Mouse (Mus musculus) stomach, embryonic 16.5 days (tissue): ENCODE results near the gene Plpp1. TPM values are rescaled to one million over a fixed set of nuclear protein-coding genes. Genes with fewer than 3 reads are reported as not detected.

Experiments
- ATAC-seq: fragments of 200-750 bp; cut with Nextera tagmentation; 2 replicates; pipeline ENCODE4 v1.8.0; 2017; ENCODE audit warnings: moderate number of reproducible peaks, moderate TSS enrichment; ENCODE audit not compliant: insufficient read depth, low FRiP score
- H3K27ac ChIP-seq: fragments of 300-500 bp; sonication (generic); 2 replicates; pipeline ENCODE4 v1.5.1; 2014; ENCODE audit warnings: low read length
- H3K27me3 ChIP-seq: fragments of 300-500 bp; sonication (generic); 2 replicates; pipeline ENCODE4 v1.6.1; 2014; ENCODE audit warnings: low read length, control low read depth, mixed read lengths; ENCODE audit not compliant: control insufficient read depth, insufficient read depth
- H3K36me3 ChIP-seq: fragments of 300-500 bp; sonication (generic); 2 replicates; pipeline ENCODE4 v1.6.1; 2014; ENCODE audit warnings: low read length; ENCODE audit not compliant: control insufficient read depth, insufficient read depth
- H3K4me1 ChIP-seq: fragments of 300-500 bp; sonication (generic); 2 replicates; pipeline ENCODE4 v1.6.1; 2014; ENCODE audit warnings: low read length, control low read depth, mixed read lengths; ENCODE audit not compliant: control insufficient read depth, insufficient read depth
- H3K4me2 ChIP-seq: fragments of 300-500 bp; sonication (generic); 2 replicates; pipeline ENCODE4 v1.6.1; 2014; ENCODE audit warnings: low read depth, low read length, mixed read lengths
- H3K4me3 ChIP-seq: fragments of 300-500 bp; sonication (generic); replicated peaks from 2 replicates; pipeline ENCODE4 v1.5.1; 2014; ENCODE audit warnings: mild to moderate bottlenecking, low read length
- H3K9ac ChIP-seq: fragments of 300-500 bp; sonication (generic); 2 replicates; pipeline ENCODE4 v1.6.1; 2014; ENCODE audit warnings: low read length
- H3K9me3 ChIP-seq: fragments of 300-500 bp; sonication (generic); replicated peaks from 2 replicates; pipeline ENCODE4 v1.6.1; 2016; ENCODE audit warnings: low read length, control low read depth; ENCODE audit not compliant: control insufficient read depth
- WGBS: fragments of 180-500 bp; shearing (Covaris S2); extraction: QIAGEN DNeasy Blood & Tissue Kit; methylation state at CpG from one replicate; pipeline ENCODE4 v1.1.7; 2014; 5-methylcytosine and 5-hydroxymethylcytosine counted together
- polyA plus RNA-seq: library from polyadenylated mRNA; unstranded; fragments of >200 nt; fragmentation: Nextera tagmentation; extraction: Ambion mirVana; gene quantifications from 2 replicates; pipeline ENCODE4 v1.2.1, GENCODE M21; 2015

The Plpp1 gene
- 117 and 120 TPM in 2 replicates for polyA plus RNA-seq

- H3K27ac ChIP-seq, result peak within 1 kb of the TSS; percentile 98
- peak; percentile 99 for ATAC-seq
- WGBS, result 0% methylated on average over 74 of the region's 83 CpGs
Observed at GRCm38 (mm10) chr13:112800597-112801380, at the start of gene Plpp1. Plpp1 (plus strand) TSS chr13:112800792.

GRCm38 (mm10) chr13:112751454-112752308 is 48.9 kb upstream of the Plpp1 start:
- Histone ChIP-seq H3K9me3 (no peaks in the 10 kb centered on the region), H3K27me3 (no peaks in the 10 kb centered on the region), H3K4me2 (peak overlapping the region; percentile 52), H3K36me3 (no peaks in the 10 kb centered on the region), H3K27ac (peak overlapping the region; percentile 92), H3K4me1 (peaks cover 41% of the 10 kb centered on the region), H3K4me3 (peak overlapping the region; percentile 15; the same call in 1 of the 2 replicates), H3K9ac (peak overlapping the region; percentile 44)
- ATAC-seq, result peak; percentile 61
- WGBS, result 17% methylated on average over 18 of the region's 18 CpGs

More at GRCm38 (mm10) chr13:112800597-112801380, at the start of gene Plpp1:
- Histone ChIP-seq H3K27me3 (no peaks in the 10 kb centered on the region), H3K9me3 (no peaks in the 10 kb centered on the region), H3K4me3 (peak within 1 kb of the TSS; percentile 90), H3K9ac (peak within 1 kb of the TSS; percentile 92), H3K4me2 (peak within 1 kb of the TSS; percentile 55), H3K4me1 (peaks cover 12% of the 10 kb centered on the region), H3K36me3 (peaks cover 5% of the 10 kb centered on the region)

- no peak overlapping the region; the same call in 1 of the 2 replicates for H3K9ac ChIP-seq
- H3K36me3 ChIP-seq, result no peaks in the 10 kb centered on the region
- 0 out of 2 replicates have a peak overlapping the region, but pooled peaks have one; percentile 52 for H3K4me2 ChIP-seq
- H3K9me3 ChIP-seq, result no peaks in the 10 kb centered on the region
- 53% methylated on average over 11 of the region's 11 CpGs for WGBS
- no peaks in the 10 kb centered on the region for H3K27me3 ChIP-seq
- peak overlapping the region; percentile 92 for H3K27ac ChIP-seq
- no peak overlapping the region for H3K4me3 ChIP-seq
- peaks cover 41% of the 10 kb centered on the region for H3K4me1 ChIP-seq
- no peak for ATAC-seq
Observed at GRCm38 (mm10) chr13:112752309-112752975, 48.1 kb upstream of the Plpp1 start.

- Histone ChIP-seq H3K4me2 (no peak overlapping the region), H3K4me3 (no peak overlapping the region), H3K9ac (no peak overlapping the region; the same call in 1 of the 2 replicates), H3K4me1 (peaks cover 49% of the 10 kb centered on the region), H3K9me3 (no peaks in the 10 kb centered on the region), H3K27ac (peak overlapping the region; percentile 47), H3K27me3 (no peaks in the 10 kb centered on the region), H3K36me3 (no peaks in the 10 kb centered on the region)
- 76% methylated on average over 9 of the region's 9 CpGs for WGBS
- no peak for ATAC-seq
Observed at GRCm38 (mm10) chr13:112753522-112753921, 47.1 kb upstream of the Plpp1 start.

- Histone ChIP-seq H3K4me2 (no peak overlapping the region), H3K27me3 (no peaks in the 10 kb centered on the region), H3K9ac (no peak overlapping the region), H3K9me3 (no peaks in the 10 kb centered on the region), H3K4me3 (no peak overlapping the region), H3K36me3 (no peaks in the 10 kb centered on the region), H3K27ac (peak overlapping the region; percentile 88), H3K4me1 (peaks cover 56% of the 10 kb centered on the region)
- 43% methylated on average over 4 of the region's 4 CpGs for WGBS
- no peak for ATAC-seq
Observed at GRCm38 (mm10) chr13:112754871-112755270, 45.7 kb upstream of the Plpp1 start.

- 38% methylated on average over 11 of the region's 11 CpGs for WGBS
Observed at GRCm38 (mm10) chr13:112755507-112756010, 45.0 kb upstream of the Plpp1 start.

GRCm38 (mm10) chr13:112757395-112757794 is 43.2 kb upstream of the Plpp1 start:
- Histone ChIP-seq H3K4me1 (peaks cover 53% of the 10 kb centered on the region), H3K9me3 (no peaks in the 10 kb centered on the region), H3K9ac (no peak overlapping the region), H3K27ac (no peak overlapping the region), H3K36me3 (no peaks in the 10 kb centered on the region), H3K4me2 (no peak overlapping the region), H3K4me3 (no peak overlapping the region), H3K27me3 (no peaks in the 10 kb centered on the region)
- ATAC-seq, result no peak
- WGBS, result 79% methylated on average over 9 of the region's 9 CpGs

More at GRCm38 (mm10) chr13:112755507-112756010, 45.0 kb upstream of the Plpp1 start:
- H3K27ac ChIP-seq, result peak overlapping the region; percentile 88
- no peaks in the 10 kb centered on the region for H3K27me3 ChIP-seq
- H3K36me3 ChIP-seq, result no peaks in the 10 kb centered on the region
- peak; percentile 74 for ATAC-seq
- H3K4me1 ChIP-seq, result peaks cover 58% of the 10 kb centered on the region
- no peaks in the 10 kb centered on the region for H3K9me3 ChIP-seq
- H3K9ac ChIP-seq, result peak overlapping the region; percentile 24; the same call in 1 of the 2 replicates
- no peak overlapping the region for H3K4me3 ChIP-seq
- H3K4me2 ChIP-seq, result peak overlapping the region; percentile 20; the same call in 1 of the 2 replicates

- Histone ChIP-seq H3K36me3 (no peaks in the 10 kb centered on the region), H3K4me2 (no peak overlapping the region), H3K4me3 (no peak overlapping the region), H3K4me1 (peaks cover 58% of the 10 kb centered on the region), H3K9ac (no peak overlapping the region), H3K9me3 (no peaks in the 10 kb centered on the region), H3K27me3 (no peaks in the 10 kb centered on the region), H3K27ac (0 out of 2 replicates have a peak overlapping the region, but pooled peaks have one; percentile 1)
- WGBS, result 63% methylated on average over 6 of the region's 6 CpGs
- ATAC-seq, result no peak
Observed at GRCm38 (mm10) chr13:112758546-112759090, 42.0 kb upstream of the Plpp1 start.
